Mouse (Mus musculus): Measurements from ENCODE around the gene Sema6c. TPM values are rescaled to one million over a fixed set of nuclear protein-coding genes. Genes with fewer than 3 reads are reported as not detected.
A peak's percentile ranks its signal among the peaks of the same experiment; 100 is the strongest.

The Sema6c gene
- polyA plus RNA-seq, 1 experiment from 2014 or later = 14.6 TPM

- 57% methylated on average over 4 of the region's 4 CpGs for WGBS
- H3K4me3 ChIP-seq = no peak overlapping the region
- H3K4me2 ChIP-seq = no peak overlapping the region
- no peak overlapping the region for H3K9ac ChIP-seq
- no peak overlapping the region for H3K27ac ChIP-seq
- no peaks in the 10 kb centered on the region for H3K36me3 ChIP-seq (ENCODE audit: poor library complexity, severe bottlenecking)
- ATAC-seq = no peak
- H3K4me1 ChIP-seq = no peaks in the 10 kb centered on the region
- no peaks in the 10 kb centered on the region for H3K9me3 ChIP-seq (replicated peaks)
- H3K27me3 ChIP-seq = peaks cover 10% of the 10 kb centered on the region; the same call in 1 of the 2 replicates
Observed at GRCm38 (mm10) chr3:95153874-95154273, 6.4 kb upstream of the Sema6c start.

- no peak for ATAC-seq
- 19% methylated on average over 8 of the region's 8 CpGs for WGBS
- Histone ChIP-seq H3K27ac (no peak overlapping the region), H3K9ac (peak overlapping the region; percentile 89), H3K36me3 (ENCODE audit: poor library complexity, severe bottlenecking) (peaks cover 7% of the 10 kb centered on the region), H3K4me1 (peaks cover 36% of the 10 kb centered on the region), H3K4me2 (peak overlapping the region; percentile 70), H3K27me3 (0 out of 2 replicates have a peak, but pooled peaks cover 5% of the 10 kb centered on the region), H3K4me3 (peak overlapping the region; percentile 88), H3K9me3 (replicated peaks) (no peaks in the 10 kb centered on the region)
Observed at GRCm38 (mm10) chr3:95159511-95159986, 708 bp upstream of the Sema6c start.

GRCm38 (mm10) chr3:95161041-95161551 is 839 bp downstream of the Sema6c start:
- Histone ChIP-seq H3K27me3 (0 out of 2 replicates have a peak, but pooled peaks cover 5% of the 10 kb centered on the region), H3K27ac (peak overlapping the region; percentile 70), H3K9ac (peak overlapping the region; percentile 89), H3K4me3 (peak overlapping the region; percentile 88), H3K9me3 (replicated peaks) (no peaks in the 10 kb centered on the region), H3K36me3 (ENCODE audit: poor library complexity, severe bottlenecking) (peaks cover 22% of the 10 kb centered on the region), H3K4me2 (peak overlapping the region; percentile 70), H3K4me1 (peaks cover 38% of the 10 kb centered on the region)
- peak; percentile 14 for ATAC-seq
- under 1% methylated on average over 29 of the region's 30 CpGs for WGBS

- Histone ChIP-seq H3K4me1 (peaks cover 38% of the 10 kb centered on the region), H3K4me2 (peak overlapping the region; percentile 70), H3K27ac (peak overlapping the region; percentile 70), H3K9me3 (replicated peaks) (no peaks in the 10 kb centered on the region), H3K9ac (peak overlapping the region; percentile 89), H3K4me3 (peak overlapping the region; percentile 88), H3K27me3 (0 out of 2 replicates have a peak, but pooled peaks cover 5% of the 10 kb centered on the region), H3K36me3 (ENCODE audit: poor library complexity, severe bottlenecking) (peaks cover 29% of the 10 kb centered on the region)
- WGBS = 3% methylated on average over 8 of the region's 9 CpGs
- no peak for ATAC-seq
Observed at GRCm38 (mm10) chr3:95161618-95162344, 1.5 kb downstream of the Sema6c start.

- peak overlapping the region; percentile 70 for H3K4me2 ChIP-seq
- peaks cover 34% of the 10 kb centered on the region for H3K36me3 ChIP-seq (ENCODE audit: poor library complexity, severe bottlenecking)
- H3K9ac ChIP-seq = peak overlapping the region; percentile 89
- 19% methylated on average over 2 of the region's 2 CpGs for WGBS
- peak overlapping the region; percentile 70 for H3K27ac ChIP-seq
- H3K27me3 ChIP-seq = 0 out of 2 replicates have a peak, but pooled peaks cover 5% of the 10 kb centered on the region
- peak overlapping the region; percentile 88 for H3K4me3 ChIP-seq
- ATAC-seq = no peak
- no peaks in the 10 kb centered on the region for H3K9me3 ChIP-seq (replicated peaks)
- peaks cover 38% of the 10 kb centered on the region for H3K4me1 ChIP-seq
Observed at GRCm38 (mm10) chr3:95162345-95162628, 2.0 kb downstream of the Sema6c start.

- 68% methylated on average over 11 of the region's 11 CpGs for WGBS
- H3K9ac ChIP-seq = peak overlapping the region; percentile 41
- 0 out of 2 replicates have a peak, but pooled peaks cover 5% of the 10 kb centered on the region for H3K27me3 ChIP-seq
- no peak for ATAC-seq
- H3K4me1 ChIP-seq = peaks cover 38% of the 10 kb centered on the region
- no peaks in the 10 kb centered on the region for H3K9me3 ChIP-seq (replicated peaks)
- H3K4me3 ChIP-seq = peak overlapping the region; percentile 20; the same call in 1 of the 2 replicates
- no peak overlapping the region; the same call in 1 of the 2 replicates for H3K27ac ChIP-seq
- H3K4me2 ChIP-seq = peak overlapping the region; percentile 70
- peaks cover 48% of the 10 kb centered on the region for H3K36me3 ChIP-seq (ENCODE audit: poor library complexity, severe bottlenecking)
Observed at GRCm38 (mm10) chr3:95163419-95164255, 3.4 kb downstream of the Sema6c start.

- Histone ChIP-seq H3K9ac (0 out of 2 replicates have a peak overlapping the region, but pooled peaks have one; percentile 41), H3K9me3 (replicated peaks) (no peaks in the 10 kb centered on the region), H3K36me3 (ENCODE audit: poor library complexity, severe bottlenecking) (peaks cover 53% of the 10 kb centered on the region), H3K27ac (no peak overlapping the region), H3K4me1 (peaks cover 38% of the 10 kb centered on the region), H3K27me3 (peaks cover 7% of the 10 kb centered on the region; the same call in 1 of the 2 replicates), H3K4me3 (no peak overlapping the region), H3K4me2 (peak overlapping the region; percentile 70; the same call in 1 of the 2 replicates)
- ATAC-seq = no peak
- WGBS = 73% methylated on average over 4 of the region's 5 CpGs
Observed at GRCm38 (mm10) chr3:95164256-95164550, 3.9 kb downstream of the Sema6c start.

- no peak overlapping the region for H3K4me2 ChIP-seq
- no peak overlapping the region for H3K4me3 ChIP-seq
- 90% methylated on average over 5 of the region's 5 CpGs for WGBS
Observed at GRCm38 (mm10) chr3:95164840-95165239, 4.6 kb downstream of the Sema6c start.

GRCm38 (mm10) chr3:95169996-95170395 is 9.7 kb downstream of the Sema6c start:
- peaks cover 89% of the 10 kb centered on the region for H3K36me3 ChIP-seq (ENCODE audit: poor library complexity, severe bottlenecking)
- H3K27ac ChIP-seq = no peak overlapping the region
- H3K4me3 ChIP-seq = no peak overlapping the region
- H3K27me3 ChIP-seq = peaks cover 55% of the 10 kb centered on the region
- no peak for ATAC-seq
- no peak overlapping the region for H3K4me2 ChIP-seq
- no peaks in the 10 kb centered on the region for H3K9me3 ChIP-seq (replicated peaks)
- H3K4me1 ChIP-seq = peaks cover 20% of the 10 kb centered on the region
- H3K9ac ChIP-seq = no peak overlapping the region
- WGBS = 89% methylated on average over 10 of the region's 10 CpGs

More at GRCm38 (mm10) chr3:95164840-95165239, 4.6 kb downstream of the Sema6c start:
- ATAC-seq = no peak
- Histone ChIP-seq H3K36me3 (ENCODE audit: poor library complexity, severe bottlenecking) (peaks cover 60% of the 10 kb centered on the region), H3K9ac (no peak overlapping the region), H3K27me3 (peaks cover 12% of the 10 kb centered on the region), H3K4me1 (peaks cover 32% of the 10 kb centered on the region), H3K27ac (no peak overlapping the region), H3K9me3 (replicated peaks) (no peaks in the 10 kb centered on the region)

GRCm38 (mm10) chr3:95171105-95171504 is 10.8 kb downstream of the Sema6c start:
- Histone ChIP-seq H3K36me3 (ENCODE audit: poor library complexity, severe bottlenecking) (peaks cover 78% of the 10 kb centered on the region), H3K9me3 (replicated peaks) (no peaks in the 10 kb centered on the region), H3K4me2 (no peak overlapping the region), H3K4me3 (no peak overlapping the region), H3K27me3 (peaks cover 58% of the 10 kb centered on the region), H3K4me1 (peaks cover 20% of the 10 kb centered on the region), H3K27ac (no peak overlapping the region), H3K9ac (no peak overlapping the region)
- WGBS = 82% methylated on average over 6 of the region's 6 CpGs
- ATAC-seq = no peak

- 0 out of 2 replicates have a peak overlapping the region, but pooled peaks have one; percentile 35 for H3K9ac ChIP-seq
- no peak for ATAC-seq
- H3K4me2 ChIP-seq = peak overlapping the region; percentile 42; the same call in 1 of the 2 replicates
- H3K4me3 ChIP-seq = peak overlapping the region; percentile 8
- peaks cover 20% of the 10 kb centered on the region for H3K4me1 ChIP-seq
- no peak overlapping the region for H3K27ac ChIP-seq
- H3K27me3 ChIP-seq = peaks cover 58% of the 10 kb centered on the region
- WGBS = 10% methylated on average over 60 of the region's 84 CpGs
- H3K9me3 ChIP-seq (replicated peaks) = no peaks in the 10 kb centered on the region
- peaks cover 62% of the 10 kb centered on the region for H3K36me3 ChIP-seq (ENCODE audit: poor library complexity, severe bottlenecking)
Observed at GRCm38 (mm10) chr3:95172526-95173255, 12.4 kb downstream of the Sema6c start.
